Mouse (Mus musculus): ENCODE results near the gene 9330159F19Rik. TPM values are rescaled to one million over a fixed set of nuclear protein-coding genes. Genes with fewer than 3 reads are reported as not detected.

9330159F19Rik gene
- polyA plus RNA-seq, 1 experiment from 2014 or later: 0.13 TPM

DNA sequence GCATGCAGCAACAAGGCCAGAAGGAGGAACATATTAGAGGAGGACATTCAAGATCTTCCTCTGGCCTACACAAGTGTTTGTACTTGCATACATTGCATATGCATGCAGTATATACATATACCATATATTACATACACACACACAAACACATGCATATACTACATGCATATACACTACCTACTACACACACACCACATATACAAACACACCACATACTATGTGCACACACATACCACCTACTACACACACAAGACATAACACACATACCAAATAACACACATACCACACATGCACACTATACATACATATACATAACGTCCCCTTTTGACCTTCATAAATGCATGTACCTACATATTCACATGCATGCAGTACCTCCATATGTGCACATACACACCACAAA is 10.8 kb upstream of the 9330159F19Rik start:
- Histone ChIP-seq H3K27me3 (no peaks in the 10 kb centered on the region), H3K9ac (no peak overlapping the region), H3K4me1 (replicated peaks) (no peaks in the 10 kb centered on the region), H3K4me2 (no peak overlapping the region), H3K27ac (no peak overlapping the region), H3K4me3 (no peak overlapping the region), H3K9me3 (replicated peaks) (no peaks in the 10 kb centered on the region), H3K36me3 (no peaks in the 10 kb centered on the region)
- WGBS: 75% methylated on average over 1 of the region's 1 CpGs
- no peak for ATAC-seq (replicated peaks; ENCODE audit: insufficient number of reproducible peaks, insufficient read depth, low FRiP score, low read depth)

GRCm38 (mm10) chr10:29206730-29207129 is 4.7 kb upstream of the 9330159F19Rik start:
- Histone ChIP-seq H3K27ac (no peak overlapping the region), H3K4me2 (no peak overlapping the region), H3K27me3 (no peaks in the 10 kb centered on the region), H3K4me3 (no peak overlapping the region), H3K9me3 (replicated peaks) (no peaks in the 10 kb centered on the region), H3K4me1 (replicated peaks) (no peaks in the 10 kb centered on the region), H3K36me3 (no peaks in the 10 kb centered on the region), H3K9ac (no peak overlapping the region)
- no peak for ATAC-seq (replicated peaks; ENCODE audit: insufficient number of reproducible peaks, insufficient read depth, low FRiP score, low read depth)

DNA sequence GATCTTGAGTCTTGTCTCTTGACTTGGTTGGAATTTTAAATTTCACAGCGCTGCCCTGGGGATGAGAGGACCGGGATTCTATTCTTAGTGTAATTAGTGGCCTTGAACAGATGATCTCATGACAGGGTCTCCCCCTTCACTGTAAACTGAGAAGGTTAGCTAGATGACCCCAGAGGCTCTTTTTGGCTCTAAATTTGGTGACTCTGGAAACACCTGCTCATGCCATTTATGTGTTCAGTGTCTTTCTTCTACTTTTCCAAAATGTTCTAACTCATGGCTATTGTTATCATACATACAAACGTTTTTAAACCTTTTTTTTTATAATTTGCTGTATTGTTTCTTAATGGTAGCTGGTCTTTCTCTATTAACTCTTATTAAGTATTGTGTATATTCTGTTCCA is 2.7 kb upstream of the 9330159F19Rik start:
- WGBS: 38% methylated on average over 3 of the region's 3 CpGs
- no peak overlapping the region for H3K4me2 ChIP-seq
- H3K9ac ChIP-seq: no peak overlapping the region
- H3K36me3 ChIP-seq: no peaks in the 10 kb centered on the region
- no peak for ATAC-seq (replicated peaks; ENCODE audit: insufficient number of reproducible peaks, insufficient read depth, low FRiP score, low read depth)
- H3K27me3 ChIP-seq: no peaks in the 10 kb centered on the region
- H3K4me1 ChIP-seq (replicated peaks): no peaks in the 10 kb centered on the region
- H3K4me3 ChIP-seq: no peak overlapping the region
- H3K27ac ChIP-seq: no peak overlapping the region
- no peaks in the 10 kb centered on the region for H3K9me3 ChIP-seq (replicated peaks)

GRCm38 (mm10) chr10:29213534-29214100 is 2.2 kb downstream of the 9330159F19Rik start:
- Histone ChIP-seq H3K27ac (no peak overlapping the region), H3K9me3 (replicated peaks) (no peaks in the 10 kb centered on the region), H3K36me3 (no peaks in the 10 kb centered on the region), H3K27me3 (no peaks in the 10 kb centered on the region), H3K4me2 (no peak overlapping the region), H3K4me3 (no peak overlapping the region), H3K9ac (no peak overlapping the region), H3K4me1 (replicated peaks) (no peaks in the 10 kb centered on the region)
- ATAC-seq (replicated peaks; ENCODE audit: insufficient number of reproducible peaks, insufficient read depth, low FRiP score, low read depth): no peak
- 56% methylated on average over 3 of the region's 3 CpGs for WGBS

- Histone ChIP-seq H3K4me3 (no peak overlapping the region), H3K27me3 (no peaks in the 10 kb centered on the region), H3K9me3 (replicated peaks) (no peaks in the 10 kb centered on the region), H3K4me2 (no peak overlapping the region), H3K4me1 (replicated peaks) (no peaks in the 10 kb centered on the region), H3K9ac (no peak overlapping the region), H3K27ac (no peak overlapping the region), H3K36me3 (no peaks in the 10 kb centered on the region)
- 84% methylated on average over 1 of the region's 1 CpGs for WGBS
- no peak for ATAC-seq (replicated peaks; ENCODE audit: insufficient number of reproducible peaks, insufficient read depth, low FRiP score, low read depth)
These were observed 5.6 kb downstream of the 9330159F19Rik start for GRCm38 (mm10) chr10:29216957-29217356.

GRCm38 (mm10) chr10:29217451-29217850 is 6.0 kb downstream of the 9330159F19Rik start:
- Histone ChIP-seq H3K9me3 (replicated peaks) (no peaks in the 10 kb centered on the region), H3K9ac (no peak overlapping the region)

GRCm38 (mm10) chr10:29225329-29225728 is 13.9 kb downstream of the 9330159F19Rik start:
- Histone ChIP-seq H3K4me1 (replicated peaks) (no peaks in the 10 kb centered on the region), H3K4me3 (no peak overlapping the region), H3K27me3 (no peaks in the 10 kb centered on the region), H3K9me3 (replicated peaks) (no peaks in the 10 kb centered on the region), H3K27ac (no peak overlapping the region), H3K4me2 (no peak overlapping the region), H3K36me3 (no peaks in the 10 kb centered on the region), H3K9ac (no peak overlapping the region)
- WGBS: 82% methylated on average over 4 of the region's 4 CpGs
- ATAC-seq (replicated peaks; ENCODE audit: insufficient number of reproducible peaks, insufficient read depth, low FRiP score, low read depth): no peak

More at GRCm38 (mm10) chr10:29217451-29217850, 6.0 kb downstream of the 9330159F19Rik start:
- Histone ChIP-seq H3K4me3 (no peak overlapping the region), H3K27me3 (no peaks in the 10 kb centered on the region), H3K27ac (no peak overlapping the region), H3K4me2 (no peak overlapping the region), H3K4me1 (replicated peaks) (no peaks in the 10 kb centered on the region), H3K36me3 (no peaks in the 10 kb centered on the region)
- 78% methylated on average over 2 of the region's 2 CpGs for WGBS
- no peak for ATAC-seq (replicated peaks; ENCODE audit: insufficient number of reproducible peaks, insufficient read depth, low FRiP score, low read depth)

- H3K36me3 ChIP-seq: no peaks in the 10 kb centered on the region
- WGBS: 62% methylated on average over 2 of the region's 2 CpGs
- H3K9me3 ChIP-seq (replicated peaks): no peaks in the 10 kb centered on the region
- H3K4me1 ChIP-seq (replicated peaks): no peaks in the 10 kb centered on the region
- no peak overlapping the region for H3K4me2 ChIP-seq
- ATAC-seq (replicated peaks; ENCODE audit: insufficient number of reproducible peaks, insufficient read depth, low FRiP score, low read depth): no peak
- H3K27me3 ChIP-seq: no peaks in the 10 kb centered on the region
- H3K4me3 ChIP-seq: no peak overlapping the region
- H3K27ac ChIP-seq: no peak overlapping the region
- H3K9ac ChIP-seq: no peak overlapping the region
These were observed 19.8 kb downstream of the 9330159F19Rik start for GRCm38 (mm10) chr10:29231208-29231607.

Other genes starting within 250 kb of the 9330159F19Rik start
- not detected in 2 replicates for gene 2310057J18Rik, start 225.3 kb upstream of the 9330159F19Rik start, polyA plus RNA-seq (2015; fragmentation: Nextera tagmentation; extraction: Ambion mirVana)
- gene Soga3, start 67.8 kb upstream of the 9330159F19Rik start, polyA plus RNA-seq (2015; fragmentation: Nextera tagmentation; extraction: Ambion mirVana): 0.19 and 0.51 TPM in 2 replicates
- not detected in 2 replicates for gene Gm49353, start 12.7 kb upstream of the 9330159F19Rik start, polyA plus RNA-seq (2015; fragmentation: Nextera tagmentation; extraction: Ambion mirVana)
- 24.9 and 25.0 TPM in 2 replicates for gene Echdc1, start 101.6 kb downstream of the 9330159F19Rik start, polyA plus RNA-seq (2015; fragmentation: Nextera tagmentation; extraction: Ambion mirVana)
- gene Rnf146, start 150.8 kb downstream of the 9330159F19Rik start, polyA plus RNA-seq (2015; fragmentation: Nextera tagmentation; extraction: Ambion mirVana): 35.7 and 37.9 TPM in 2 replicates